Mouse (Mus musculus): ENCODE measurements around the gene Nktr. TPM values are rescaled to one million over a fixed set of nuclear protein-coding genes. Genes with fewer than 3 reads are reported as not detected.

The Nktr gene
- polyA plus RNA-seq, 1 experiment from 2014 or later, result 61.2 TPM

DNA sequence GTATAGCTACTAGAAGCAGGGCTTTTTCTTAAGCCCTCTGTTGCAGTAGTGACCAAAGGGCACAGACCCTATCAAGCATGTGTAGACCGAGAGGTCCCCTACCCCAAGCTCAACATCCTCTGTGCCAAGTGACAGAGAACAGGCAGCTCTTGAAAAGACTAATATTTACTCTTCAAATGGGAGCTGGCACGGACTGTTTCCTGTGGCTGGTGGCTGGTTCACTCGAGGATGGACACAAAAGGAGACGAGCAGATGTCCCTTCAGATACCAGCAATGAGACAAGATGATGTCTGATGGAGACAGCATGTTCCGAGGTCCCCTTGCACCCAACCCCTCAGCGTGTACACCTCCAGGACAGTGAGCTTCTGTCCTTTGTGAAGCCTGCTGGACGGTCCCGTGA, 41.5 kb upstream of the Nktr start:
- Histone ChIP-seq H3K4me2 (ENCODE audit: low read depth, low read length) (no peak overlapping the region), H3K9ac (replicated peaks; ENCODE audit: low read length) (no peak overlapping the region), H3K36me3 (replicated peaks; ENCODE audit: control insufficient read depth, insufficient read depth, low read depth, low read length) (no peaks in the 10 kb centered on the region), H3K9me3 (replicated peaks; ENCODE audit: control insufficient read depth, low read length) (no peaks in the 10 kb centered on the region), H3K27me3 (ENCODE audit: control insufficient read depth, insufficient read depth, low read length) (no peaks in the 10 kb centered on the region), H3K27ac (replicated peaks; ENCODE audit: low read depth, low read length) (no peak overlapping the region), H3K4me1 (ENCODE audit: control insufficient read depth, insufficient read depth, low read length) (no peaks in the 10 kb centered on the region), H3K4me3 (ENCODE audit: low read depth, low read length) (no peak overlapping the region)
- WGBS, result 81% methylated on average over 8 of the region's 8 CpGs
- ATAC-seq (replicated peaks; ENCODE audit: insufficient number of reproducible peaks, low FRiP score, low TSS enrichment, low read depth), result no peak
- no peak for DNase-seq (ENCODE audit: low spot score)

- no peak overlapping the region for H3K9ac ChIP-seq (replicated peaks; ENCODE audit: low read length)
- no peaks in the 10 kb centered on the region for H3K9me3 ChIP-seq (replicated peaks; ENCODE audit: control insufficient read depth, low read length)
- H3K27ac ChIP-seq (replicated peaks; ENCODE audit: low read depth, low read length), result no peak overlapping the region
- H3K4me1 ChIP-seq (ENCODE audit: control insufficient read depth, insufficient read depth, low read length), result no peaks in the 10 kb centered on the region
- 21% methylated on average over 6 of the region's 6 CpGs for WGBS
- H3K27me3 ChIP-seq (ENCODE audit: control insufficient read depth, insufficient read depth, low read length), result no peaks in the 10 kb centered on the region
- no peak overlapping the region for H3K4me3 ChIP-seq (ENCODE audit: low read depth, low read length)
- DNase-seq (ENCODE audit: low spot score), result peak; percentile 76
- no peaks in the 10 kb centered on the region; the same call in 1 of the 2 replicates for H3K36me3 ChIP-seq (replicated peaks; ENCODE audit: control insufficient read depth, insufficient read depth, low read depth, low read length)
- ATAC-seq (replicated peaks; ENCODE audit: insufficient number of reproducible peaks, low FRiP score, low TSS enrichment, low read depth), result peak; percentile 81
- no peak overlapping the region for H3K4me2 ChIP-seq (ENCODE audit: low read depth, low read length)
Observed at GRCm38 (mm10) chr9:121679549-121679948, 39.4 kb upstream of the Nktr start.

DNA sequence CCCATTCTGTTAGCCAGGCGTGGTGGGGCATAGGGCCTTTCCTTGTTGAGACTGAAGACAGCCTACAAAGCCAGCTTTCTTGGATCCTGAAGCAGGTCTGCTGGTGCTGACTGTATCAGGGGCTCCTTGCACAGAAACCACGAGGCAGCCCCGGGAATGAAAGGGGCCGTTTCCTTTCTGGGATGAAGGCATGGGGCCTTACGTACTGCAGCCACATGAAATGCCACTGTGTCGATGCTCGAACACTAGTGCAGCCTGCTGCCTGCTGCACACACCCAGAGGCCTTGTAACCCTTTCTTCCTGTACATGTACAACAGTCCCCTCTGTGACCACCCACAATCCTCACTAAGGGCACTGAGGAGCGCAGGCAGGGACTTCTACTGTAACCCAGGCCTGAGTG, 37.8 kb upstream of the Nktr start:
- no peak overlapping the region for H3K4me3 ChIP-seq (ENCODE audit: low read depth, low read length)
- no peaks in the 10 kb centered on the region for H3K27me3 ChIP-seq (ENCODE audit: control insufficient read depth, insufficient read depth, low read length)
- no peak overlapping the region for H3K27ac ChIP-seq (replicated peaks; ENCODE audit: low read depth, low read length)
- no peak overlapping the region for H3K4me2 ChIP-seq (ENCODE audit: low read depth, low read length)
- H3K9me3 ChIP-seq (replicated peaks; ENCODE audit: control insufficient read depth, low read length), result no peaks in the 10 kb centered on the region
- 75% methylated on average over 8 of the region's 8 CpGs for WGBS
- no peak for ATAC-seq (replicated peaks; ENCODE audit: insufficient number of reproducible peaks, low FRiP score, low TSS enrichment, low read depth)
- no peak overlapping the region for H3K9ac ChIP-seq (replicated peaks; ENCODE audit: low read length)
- H3K36me3 ChIP-seq (replicated peaks; ENCODE audit: control insufficient read depth, insufficient read depth, low read depth, low read length), result no peaks in the 10 kb centered on the region; the same call in 1 of the 2 replicates
- H3K4me1 ChIP-seq (ENCODE audit: control insufficient read depth, insufficient read depth, low read length), result no peaks in the 10 kb centered on the region
- DNase-seq (ENCODE audit: low spot score), result no peak

- no peaks in the 10 kb centered on the region for H3K4me1 ChIP-seq (ENCODE audit: control insufficient read depth, insufficient read depth, low read length)
- H3K27ac ChIP-seq (replicated peaks; ENCODE audit: low read depth, low read length), result no peak overlapping the region
- no peaks in the 10 kb centered on the region for H3K9me3 ChIP-seq (replicated peaks; ENCODE audit: control insufficient read depth, low read length)
- H3K4me2 ChIP-seq (ENCODE audit: low read depth, low read length), result no peak overlapping the region
- H3K4me3 ChIP-seq (ENCODE audit: low read depth, low read length), result no peak overlapping the region
- no peaks in the 10 kb centered on the region; the same call in 1 of the 2 replicates for H3K36me3 ChIP-seq (replicated peaks; ENCODE audit: control insufficient read depth, insufficient read depth, low read depth, low read length)
- 79% methylated on average over 18 of the region's 18 CpGs for WGBS
- DNase-seq (ENCODE audit: low spot score) (no peak), ATAC-seq (replicated peaks; ENCODE audit: insufficient number of reproducible peaks, low FRiP score, low TSS enrichment, low read depth) (no peak)
- no peak overlapping the region for H3K9ac ChIP-seq (replicated peaks; ENCODE audit: low read length)
- H3K27me3 ChIP-seq (ENCODE audit: control insufficient read depth, insufficient read depth, low read length), result no peaks in the 10 kb centered on the region
Observed at GRCm38 (mm10) chr9:121682037-121682680, 36.8 kb upstream of the Nktr start.

DNA sequence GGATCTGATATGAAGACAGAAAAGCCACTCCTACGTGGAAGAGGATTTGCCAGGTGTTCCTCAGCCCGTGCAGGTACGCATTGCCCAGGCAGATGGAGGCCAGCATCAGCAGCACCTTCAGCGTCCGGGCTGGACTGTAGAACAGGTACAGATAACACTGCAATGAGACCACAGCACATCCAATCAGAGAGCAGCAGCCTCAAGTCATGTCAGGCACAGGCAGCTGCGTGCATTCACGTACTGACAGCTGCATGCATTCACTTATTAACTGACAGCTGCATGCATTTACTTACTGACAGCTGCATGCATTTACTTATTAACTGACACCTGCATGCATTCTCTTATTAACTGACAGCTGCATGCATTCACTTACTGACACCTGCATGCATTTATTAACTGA, 34.3 kb upstream of the Nktr start:
- H3K36me3 ChIP-seq (replicated peaks; ENCODE audit: control insufficient read depth, insufficient read depth, low read depth, low read length), result no peaks in the 10 kb centered on the region; the same call in 1 of the 2 replicates

GRCm38 (mm10) chr9:121690200-121690651, 28.7 kb upstream of the Nktr start:
- Histone ChIP-seq H3K36me3 (replicated peaks; ENCODE audit: control insufficient read depth, insufficient read depth, low read depth, low read length) (no peaks in the 10 kb centered on the region), H3K9ac (replicated peaks; ENCODE audit: low read length) (no peak overlapping the region), H3K4me2 (ENCODE audit: low read depth, low read length) (no peak overlapping the region), H3K27me3 (ENCODE audit: control insufficient read depth, insufficient read depth, low read length) (no peaks in the 10 kb centered on the region), H3K9me3 (replicated peaks; ENCODE audit: control insufficient read depth, low read length) (no peaks in the 10 kb centered on the region), H3K27ac (replicated peaks; ENCODE audit: low read depth, low read length) (no peak overlapping the region), H3K4me1 (ENCODE audit: control insufficient read depth, insufficient read depth, low read length) (no peaks in the 10 kb centered on the region), H3K4me3 (ENCODE audit: low read depth, low read length) (no peak overlapping the region)
- ATAC-seq (replicated peaks; ENCODE audit: insufficient number of reproducible peaks, low FRiP score, low TSS enrichment, low read depth) (peak; percentile 54; the same call in 1 of the 2 replicates), DNase-seq (ENCODE audit: low spot score) (no peak)
- 59% methylated on average over 15 of the region's 15 CpGs for WGBS

More for the DNA sequence above, 34.3 kb upstream of the Nktr start:
- Histone ChIP-seq H3K4me1 (ENCODE audit: control insufficient read depth, insufficient read depth, low read length) (no peaks in the 10 kb centered on the region), H3K9me3 (replicated peaks; ENCODE audit: control insufficient read depth, low read length) (no peaks in the 10 kb centered on the region), H3K4me2 (ENCODE audit: low read depth, low read length) (no peak overlapping the region), H3K4me3 (ENCODE audit: low read depth, low read length) (no peak overlapping the region), H3K9ac (replicated peaks; ENCODE audit: low read length) (no peak overlapping the region), H3K27ac (replicated peaks; ENCODE audit: low read depth, low read length) (no peak overlapping the region), H3K27me3 (ENCODE audit: control insufficient read depth, insufficient read depth, low read length) (no peaks in the 10 kb centered on the region)
- ATAC-seq (replicated peaks; ENCODE audit: insufficient number of reproducible peaks, low FRiP score, low TSS enrichment, low read depth), result no peak
- no peak for DNase-seq (ENCODE audit: low spot score)
- 83% methylated on average over 7 of the region's 7 CpGs for WGBS

DNA sequence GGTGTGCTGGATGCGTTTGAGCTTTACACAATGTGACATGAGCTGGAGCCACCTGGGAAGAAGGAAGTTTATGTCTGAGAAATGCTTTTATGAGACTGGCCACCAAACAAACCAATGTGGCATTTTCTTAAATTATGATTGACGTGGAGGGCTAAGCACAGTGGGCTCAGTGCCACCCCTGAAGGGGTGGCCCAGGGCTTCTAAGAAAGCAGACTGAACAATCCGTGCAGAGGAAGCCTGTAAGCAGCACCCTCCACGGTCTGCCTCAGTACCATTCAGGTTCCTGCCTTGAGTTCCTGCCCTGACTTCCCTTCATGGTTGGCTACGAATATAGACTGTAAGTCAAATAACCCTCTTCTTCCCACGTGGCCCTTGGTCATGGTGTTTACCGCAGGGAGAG, 28.2 kb upstream of the Nktr start:
- Histone ChIP-seq H3K4me3 (ENCODE audit: low read depth, low read length) (no peak overlapping the region), H3K9me3 (replicated peaks; ENCODE audit: control insufficient read depth, low read length) (no peaks in the 10 kb centered on the region), H3K4me2 (ENCODE audit: low read depth, low read length) (no peak overlapping the region), H3K36me3 (replicated peaks; ENCODE audit: control insufficient read depth, insufficient read depth, low read depth, low read length) (no peaks in the 10 kb centered on the region), H3K27ac (replicated peaks; ENCODE audit: low read depth, low read length) (no peak overlapping the region), H3K27me3 (ENCODE audit: control insufficient read depth, insufficient read depth, low read length) (no peaks in the 10 kb centered on the region), H3K4me1 (ENCODE audit: control insufficient read depth, insufficient read depth, low read length) (no peaks in the 10 kb centered on the region), H3K9ac (replicated peaks; ENCODE audit: low read length) (no peak overlapping the region)
- DNase-seq (ENCODE audit: low spot score) (no peak), ATAC-seq (replicated peaks; ENCODE audit: insufficient number of reproducible peaks, low FRiP score, low TSS enrichment, low read depth) (no peak)
- 88% methylated on average over 7 of the region's 7 CpGs for WGBS

DNA sequence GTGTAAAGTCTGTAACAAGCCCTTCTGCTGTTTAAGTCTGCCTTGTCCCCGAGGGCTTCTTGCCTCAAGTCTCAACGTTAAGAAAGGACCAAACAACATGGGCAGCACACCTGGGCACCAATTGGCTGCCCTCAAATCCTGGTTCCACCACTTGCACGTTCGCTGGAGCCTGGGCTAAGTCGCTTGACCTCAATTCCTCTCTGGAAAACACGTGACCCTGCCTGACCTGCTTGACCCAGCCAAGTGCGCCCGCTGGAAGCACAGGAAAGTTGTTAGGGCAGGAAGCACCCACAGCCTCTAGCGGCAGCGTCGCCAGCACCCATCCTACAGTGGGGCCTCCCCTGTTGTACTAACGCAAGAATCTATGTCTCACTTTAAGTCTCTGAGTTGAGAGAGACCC, 24.2 kb upstream of the Nktr start:
- no peak overlapping the region for H3K4me3 ChIP-seq (ENCODE audit: low read depth, low read length)
- no peaks in the 10 kb centered on the region for H3K4me1 ChIP-seq (ENCODE audit: control insufficient read depth, insufficient read depth, low read length)
- no peak overlapping the region for H3K27ac ChIP-seq (replicated peaks; ENCODE audit: low read depth, low read length)
- no peaks in the 10 kb centered on the region for H3K27me3 ChIP-seq (ENCODE audit: control insufficient read depth, insufficient read depth, low read length)
- no peak overlapping the region for H3K9ac ChIP-seq (replicated peaks; ENCODE audit: low read length)
- no peak for ATAC-seq (replicated peaks; ENCODE audit: insufficient number of reproducible peaks, low FRiP score, low TSS enrichment, low read depth)
- WGBS, result 75% methylated on average over 12 of the region's 12 CpGs
- no peak overlapping the region for H3K4me2 ChIP-seq (ENCODE audit: low read depth, low read length)
- no peak for DNase-seq (ENCODE audit: low spot score)
- H3K9me3 ChIP-seq (replicated peaks; ENCODE audit: control insufficient read depth, low read length), result no peaks in the 10 kb centered on the region
- H3K36me3 ChIP-seq (replicated peaks; ENCODE audit: control insufficient read depth, insufficient read depth, low read depth, low read length), result no peaks in the 10 kb centered on the region

All from embryonic facial prominence, embryonic 11.5 days (tissue).